Mouse (Mus musculus): ENCODE measurements around the gene Mrvi1.

Mrvi1 gene

GRCm38 (mm10) chr7:110821068-110821467 lies 161.2 kb downstream of the Mrvi1 start:
- no peaks in the 10 kb centered on the region for H3K27me3 ChIP-seq (ENCODE audit: insufficient read depth, low read length)
- peaks cover 60% of the 10 kb centered on the region for H3K36me3 ChIP-seq (ENCODE audit: insufficient read depth, low read length)
- no peaks in the 10 kb centered on the region for H3K4me1 ChIP-seq (replicated peaks; ENCODE audit: low read depth, low read length)
- no peak overlapping the region for H3K4me3 ChIP-seq (replicated peaks; ENCODE audit: low read length)
- H3K9me3 ChIP-seq (ENCODE audit: low read length): no peaks in the 10 kb centered on the region
- no peak for TF ChIP-seq CTCF (conservative IDR thresholded peaks at IDR 0.05; ENCODE audit: low read length)
- TF ChIP-seq NANOG (IDR thresholded peaks at IDR 0.05; ENCODE audit: borderline replicate concordance, low read length): no peak
- no peak for TF ChIP-seq POU5F1 (IDR thresholded peaks at IDR 0.05; ENCODE audit: borderline replicate concordance, low read length)

- Histone ChIP-seq H3K4me3 (replicated peaks; ENCODE audit: low read length) (no peak overlapping the region), H3K36me3 (ENCODE audit: insufficient read depth, low read length) (peaks cover 55% of the 10 kb centered on the region), H3K9me3 (ENCODE audit: low read length) (no peaks in the 10 kb centered on the region), H3K4me1 (replicated peaks; ENCODE audit: low read depth, low read length) (no peaks in the 10 kb centered on the region), H3K27me3 (ENCODE audit: insufficient read depth, low read length) (no peaks in the 10 kb centered on the region)
- TF ChIP-seq CTCF (conservative IDR thresholded peaks at IDR 0.05; ENCODE audit: low read length) (no peak), POU5F1 (IDR thresholded peaks at IDR 0.05; ENCODE audit: borderline replicate concordance, low read length) (no peak), NANOG (IDR thresholded peaks at IDR 0.05; ENCODE audit: borderline replicate concordance, low read length) (no peak)
Observed at GRCm38 (mm10) chr7:110818787-110819350, 163.4 kb downstream of the Mrvi1 start.

All from E14TG2a.4 (cell line).